Mouse (Mus musculus) mouse embryonic stem cell (cell line): ENCODE results near the gene Wdr13.

ENCODE experiments used
- in situ Hi-C, 2 experiments: fragments of 300-500 bp; cut with MboI; formaldehyde crosslinking; loops; 1 replicate in 1 of 2; 3 replicates in 1 of 2; pipeline ENCODE4 v1.14.3; 2019 to 2020; ENCODE audit warnings: low sequenced_read_pairs in 2 of 2, low pct_unique_long_range_greater_than_20kb in 1 of 2, mixed read lengths in 1 of 2; ENCODE audit not compliant: unreplicated experiment in 1 of 2

The Wdr13 gene

DNA sequence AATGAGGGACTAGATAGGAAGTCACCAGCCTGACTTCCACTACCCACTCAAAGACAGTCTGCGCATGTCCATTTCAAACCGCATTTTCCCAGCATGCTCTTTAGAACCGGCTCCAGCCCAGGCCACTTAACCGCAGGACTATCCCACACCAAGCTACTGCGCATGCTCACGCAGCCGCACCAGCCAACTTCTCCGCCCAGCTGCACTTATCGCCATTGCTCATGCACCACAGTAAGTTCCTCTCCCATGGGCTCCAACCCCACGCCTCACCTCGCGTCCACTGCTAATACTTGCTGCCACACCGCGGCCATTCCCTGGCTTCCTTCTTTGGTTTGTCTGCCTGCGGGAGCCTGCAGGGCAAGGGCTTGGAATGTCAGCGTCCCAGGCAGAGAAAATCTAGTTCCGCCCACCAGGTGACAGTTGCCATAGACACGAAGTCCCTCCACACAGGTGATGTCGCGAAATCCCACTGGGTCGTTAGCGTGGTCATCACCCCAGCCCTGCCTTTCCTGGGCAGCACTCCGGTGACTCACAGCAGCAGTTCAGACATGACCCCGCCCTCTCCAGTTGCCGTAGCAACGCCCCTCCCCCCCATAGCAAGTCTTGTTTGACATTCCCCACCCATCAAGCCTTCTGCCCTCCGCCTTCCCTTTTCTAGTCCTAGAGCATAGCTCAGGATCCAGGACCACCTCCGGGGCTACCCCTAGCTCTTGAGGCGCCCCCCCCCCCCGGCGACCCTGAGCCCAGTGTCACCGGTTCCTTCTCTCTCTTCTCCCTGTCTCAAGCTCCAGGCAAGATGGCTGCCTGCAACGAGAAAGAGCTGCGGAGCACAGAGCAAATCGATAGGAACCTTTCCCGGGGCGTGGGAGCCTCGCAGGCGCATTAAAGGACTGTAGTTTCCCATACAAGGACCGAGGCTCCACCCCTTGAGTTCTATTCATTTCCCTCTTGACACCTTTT lies at the start of gene Wdr13:
Gene Wdr13 (minus strand): TSS at position 876 of the 960 bp plus-strand sequence.
- in situ Hi-C loops, result no loop called here

DNA sequence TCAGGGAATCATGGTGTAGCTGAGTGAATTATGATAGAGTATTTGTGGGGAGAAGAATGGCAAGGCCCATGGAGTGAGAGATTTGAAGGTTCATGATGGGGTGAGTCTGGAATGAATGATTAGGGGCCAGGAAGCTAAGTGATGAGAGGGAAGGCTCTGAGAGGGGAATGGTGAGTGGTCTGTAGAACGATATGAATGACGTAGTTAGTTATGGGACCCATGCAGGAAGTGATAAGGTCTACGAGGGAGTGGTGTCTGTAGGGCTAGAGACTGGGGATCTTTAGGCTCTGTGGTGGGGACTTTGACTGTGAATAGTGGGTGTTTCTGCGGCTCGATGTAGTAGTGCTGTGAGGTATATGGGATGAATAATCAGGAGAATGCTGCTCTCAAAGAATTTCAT lies 47.0 kb upstream of the Wdr13 start:
- in situ Hi-C loops, result no loop called here

DNA sequence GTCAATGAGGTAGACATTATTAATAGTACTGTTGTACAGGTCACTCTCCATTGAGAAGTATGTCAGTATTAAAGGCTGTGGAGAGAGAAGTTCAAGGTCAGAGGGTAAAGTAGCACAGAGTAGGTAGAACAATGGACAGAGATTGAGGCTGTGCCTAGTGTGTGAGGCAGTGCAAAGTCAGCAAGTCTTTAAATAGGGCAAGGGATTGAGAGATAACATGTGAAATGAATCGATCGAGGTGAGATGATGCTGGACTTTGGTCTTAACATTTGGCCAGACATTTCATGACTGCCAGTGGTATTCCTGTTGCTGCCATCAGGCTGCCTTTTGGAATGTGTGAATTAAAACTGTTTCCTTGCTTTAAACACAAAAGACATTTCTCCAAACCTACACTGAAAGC lies 46.2 kb upstream of the Wdr13 start:
- in situ Hi-C loops, result no loop called here

DNA sequence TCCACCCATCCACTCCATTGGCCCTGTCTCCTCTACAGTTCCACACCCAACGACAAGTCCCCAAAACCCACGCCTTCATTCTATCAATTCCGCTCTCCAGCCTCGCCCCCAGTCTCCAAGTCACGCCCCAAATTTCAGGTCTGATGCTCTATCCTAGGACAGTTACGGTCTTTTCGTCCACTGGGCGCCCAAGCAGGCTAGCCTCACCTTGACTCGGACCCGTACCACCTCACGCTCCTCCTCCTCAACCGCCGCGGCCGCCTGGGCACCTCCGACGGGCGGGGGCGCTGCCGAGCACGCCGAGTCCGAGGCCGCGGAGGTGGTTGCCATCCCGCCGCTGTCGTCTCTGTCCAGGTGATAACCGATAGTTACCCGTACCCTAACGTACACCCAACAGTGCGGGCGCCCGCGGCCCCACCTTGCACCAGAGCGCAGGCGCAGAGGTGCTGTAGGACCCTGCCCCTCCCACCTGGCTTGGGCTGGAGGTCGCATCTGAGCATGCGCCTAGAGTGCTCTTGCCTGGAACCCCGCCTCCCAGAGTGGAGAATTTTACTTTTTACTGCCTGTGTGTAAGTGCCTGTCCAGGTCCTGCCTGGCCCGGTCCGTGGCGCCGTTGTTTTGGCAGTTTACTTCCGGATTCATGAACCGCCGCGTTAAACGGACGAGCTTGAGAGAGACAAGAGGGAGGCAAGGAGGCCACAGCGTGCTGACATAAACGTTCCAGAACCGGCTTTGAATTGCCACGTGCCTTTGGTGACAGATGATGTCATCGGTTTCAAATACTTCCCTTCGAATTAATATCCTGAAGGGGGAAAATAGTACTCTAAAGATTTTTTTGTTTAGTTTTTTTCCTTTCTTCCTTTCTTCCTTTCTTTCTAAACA lies 43.1 kb upstream of the Wdr13 start, which contains the start of gene Tbc1d25:
Gene Tbc1d25 (minus strand): TSS at position 678 of the 882 bp plus-strand sequence.
- in situ Hi-C loops, result no loop called here

DNA sequence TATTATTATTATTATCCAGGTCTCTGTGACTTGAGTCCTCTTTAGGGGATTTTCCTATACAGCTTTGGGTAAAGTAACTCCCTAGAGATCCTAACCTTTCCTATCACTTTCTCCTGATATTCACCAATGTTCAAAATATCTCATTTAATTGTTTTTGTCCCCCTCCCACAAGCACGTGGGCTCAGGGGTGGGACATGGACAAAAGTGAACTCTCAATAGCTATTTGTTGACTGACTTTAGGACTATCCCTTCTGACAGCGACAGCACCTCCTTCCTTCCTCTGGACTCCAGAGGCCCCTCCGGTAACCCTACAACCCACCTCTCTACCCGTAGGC lies 42.4 kb upstream of the Wdr13 start:
- in situ Hi-C loops, result no loop called here

DNA sequence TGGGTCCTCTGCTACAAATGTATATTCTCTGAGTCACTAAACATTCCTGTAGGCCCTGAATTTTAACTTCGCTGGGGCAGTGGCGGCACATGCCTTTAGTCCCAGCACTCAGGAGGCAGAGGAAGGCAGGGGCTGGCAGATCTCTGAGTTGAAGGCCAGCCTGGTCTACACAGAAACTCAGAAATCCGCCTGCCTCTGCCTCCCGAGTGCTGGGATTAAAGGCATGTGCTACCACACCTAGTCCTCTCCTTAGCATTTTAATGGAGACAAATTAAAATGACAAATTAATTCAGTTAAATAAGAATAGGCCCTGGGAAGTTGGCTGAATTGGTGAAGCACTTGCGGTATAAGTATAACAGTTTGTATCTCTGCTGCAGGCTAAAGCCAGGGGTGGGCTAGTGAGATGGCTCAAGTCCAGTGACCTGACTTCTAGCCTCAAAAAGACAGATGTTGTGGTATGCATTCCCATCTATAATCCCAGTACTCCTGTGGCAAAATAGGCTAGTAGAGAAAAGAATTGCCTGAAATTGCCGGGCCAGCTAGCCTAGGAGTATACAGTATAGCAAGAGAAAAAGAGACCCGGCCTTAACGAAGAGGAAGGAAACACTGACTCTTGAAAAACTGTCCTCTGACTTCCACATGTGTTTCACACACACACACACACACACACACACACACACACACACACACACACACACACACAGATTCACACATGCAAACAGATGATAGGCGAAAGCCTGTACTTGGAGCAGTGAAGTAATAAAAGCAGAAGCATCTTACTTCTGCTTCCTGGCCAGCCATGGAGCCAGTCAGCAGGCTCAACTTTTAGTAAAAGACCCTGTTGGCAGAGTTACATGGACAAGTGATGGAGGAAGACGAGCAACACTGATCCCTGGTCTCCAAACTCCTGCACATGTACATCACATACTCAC lies 35.3 kb upstream of the Wdr13 start:
- in situ Hi-C loops, result no loop called here

DNA sequence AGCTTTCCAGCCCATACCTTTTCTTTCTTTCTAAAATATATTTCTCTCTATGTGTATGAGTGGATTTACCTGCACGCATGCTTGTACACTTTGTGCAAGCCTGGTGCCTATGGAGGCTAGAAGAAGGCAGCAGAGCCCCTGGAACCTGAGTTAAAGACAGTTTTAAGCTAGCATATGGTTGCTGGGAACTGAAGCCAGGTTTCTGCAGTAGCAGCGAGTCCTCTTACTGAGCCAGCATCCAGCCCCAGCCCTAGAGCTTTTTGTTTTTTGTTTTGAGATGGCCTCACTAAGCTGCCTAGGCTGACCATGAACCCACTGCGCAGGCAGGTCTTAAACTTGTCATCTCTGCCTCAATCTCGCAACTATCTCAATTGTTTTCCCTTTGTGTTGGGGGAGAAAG lies 31.8 kb upstream of the Wdr13 start:
- in situ Hi-C loops, result no loop called here

DNA sequence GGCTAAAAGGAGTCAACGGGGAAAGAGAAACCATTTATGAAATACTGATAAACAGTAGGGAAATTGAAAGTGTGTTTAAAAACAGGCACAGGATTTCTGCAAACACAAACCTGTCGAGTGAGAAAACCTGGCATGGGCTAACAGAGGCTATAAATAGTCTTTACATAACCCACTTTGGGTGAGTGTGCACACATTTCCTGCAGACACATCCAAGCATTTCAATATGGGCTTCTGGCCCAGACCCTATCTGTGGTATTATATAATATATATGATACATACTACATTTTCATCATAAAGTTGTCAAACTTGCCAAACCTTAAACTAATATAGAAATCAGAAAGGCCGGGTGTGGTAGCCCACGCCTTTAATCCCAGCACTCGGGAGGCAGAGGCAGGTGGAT lies 30.4 kb upstream of the Wdr13 start:
- in situ Hi-C loops, result no loop called here

DNA sequence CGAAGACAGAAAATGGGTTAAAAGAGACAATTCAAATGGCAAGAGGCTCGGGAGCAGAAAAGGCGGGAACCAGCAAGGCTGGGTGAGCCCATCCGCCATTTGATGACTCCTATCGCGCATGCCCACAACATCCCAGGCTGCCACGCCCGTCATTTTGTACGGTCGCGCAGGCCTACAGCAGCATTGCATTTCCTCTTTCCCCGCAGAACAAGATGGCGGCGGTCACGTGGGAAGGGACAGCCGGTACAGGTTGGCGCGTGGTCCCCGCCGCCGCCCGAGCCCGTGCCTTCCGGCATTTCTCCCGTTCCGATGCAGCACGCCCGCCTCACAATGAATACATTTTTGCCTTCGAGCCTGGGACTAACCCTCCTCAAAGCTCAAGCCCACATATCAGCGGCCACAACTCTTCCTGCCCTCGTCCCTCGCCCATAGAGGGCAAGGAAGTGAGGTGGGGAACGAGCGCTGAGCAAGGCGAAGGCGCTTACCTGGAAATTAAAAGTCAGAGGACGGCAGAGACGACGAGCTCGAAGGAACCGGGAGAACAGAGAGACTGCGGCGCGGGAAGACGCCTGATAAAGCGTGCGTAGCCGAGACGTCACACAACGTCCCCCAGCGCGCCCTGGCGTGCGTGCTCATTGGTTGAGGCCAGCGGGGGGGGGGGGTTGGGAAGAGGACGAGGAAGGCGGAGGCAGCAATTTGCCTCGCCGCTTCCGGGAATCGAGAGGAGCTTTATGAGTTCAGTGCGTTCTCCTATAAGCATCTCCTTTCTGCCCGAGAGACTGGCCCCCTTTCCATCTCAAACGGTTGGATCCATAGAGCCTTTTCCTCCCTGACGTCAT lies 12.7 kb upstream of the Wdr13 start, which contains the start of gene Rbm3:
Gene Rbm3 (minus strand): TSS at position 728 of the 839 bp plus-strand sequence.
- in situ Hi-C loops, result no loop called here

DNA sequence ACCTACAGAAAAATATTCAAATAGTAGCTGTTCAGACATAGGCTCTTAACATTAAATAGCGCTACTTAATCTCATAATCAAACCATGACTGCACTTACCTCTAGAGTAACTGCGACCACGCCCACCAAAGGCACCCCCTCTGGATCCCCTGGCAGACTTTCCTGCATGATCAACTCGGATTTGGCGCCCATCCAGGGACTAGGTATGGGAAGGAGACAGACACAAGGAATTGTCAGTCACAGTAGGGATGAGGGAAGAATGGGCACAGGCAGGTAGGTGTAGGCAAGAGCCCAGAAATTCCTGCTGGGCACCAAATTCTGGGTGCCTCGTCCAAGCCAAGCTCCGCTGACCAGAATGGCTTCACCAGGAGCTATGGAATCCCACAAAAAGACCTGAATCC lies 11.1 kb upstream of the Wdr13 start:
- in situ Hi-C loops, result no loop called here

DNA sequence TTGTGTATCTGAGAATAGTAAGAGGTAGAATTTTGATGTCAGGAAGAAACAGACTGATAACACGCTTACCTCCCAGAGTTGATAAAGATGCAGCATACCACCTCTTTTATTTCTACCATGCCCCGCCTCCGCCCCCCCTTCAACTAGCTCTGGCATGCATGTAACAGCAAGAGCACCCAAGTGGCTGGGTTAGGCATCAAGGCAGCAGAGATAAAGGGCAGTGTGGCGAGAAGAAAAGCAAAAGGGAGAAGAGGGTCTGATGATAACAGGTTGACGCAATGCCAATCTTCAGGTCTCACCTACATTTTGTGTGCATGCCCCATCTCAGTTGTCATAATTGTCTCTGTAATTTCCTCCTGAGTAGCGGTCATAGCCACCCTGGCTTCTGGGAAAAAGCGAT lies 10.3 kb upstream of the Wdr13 start:
- in situ Hi-C loops, result no loop called here

DNA sequence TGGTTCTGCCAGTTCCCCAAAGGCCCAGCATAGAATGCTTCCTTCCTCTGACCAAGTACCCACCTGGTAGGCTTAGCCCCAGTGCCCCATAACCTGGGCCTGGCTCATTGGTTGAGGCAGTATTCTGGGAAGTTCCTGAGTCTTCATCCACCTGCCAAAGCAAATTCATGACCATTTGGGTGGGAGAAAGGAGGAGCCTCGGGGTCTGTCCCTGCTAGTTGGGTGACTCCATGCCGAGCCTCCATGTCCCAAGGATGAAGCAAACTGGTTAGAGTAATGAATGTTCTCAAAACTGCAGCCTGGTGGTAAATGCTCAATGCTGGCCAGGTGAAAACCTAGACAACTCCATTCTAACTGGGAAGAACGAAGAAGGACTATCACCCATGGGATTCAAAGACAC lies 8.4 kb upstream of the Wdr13 start:
- in situ Hi-C loops, result no loop called here

DNA sequence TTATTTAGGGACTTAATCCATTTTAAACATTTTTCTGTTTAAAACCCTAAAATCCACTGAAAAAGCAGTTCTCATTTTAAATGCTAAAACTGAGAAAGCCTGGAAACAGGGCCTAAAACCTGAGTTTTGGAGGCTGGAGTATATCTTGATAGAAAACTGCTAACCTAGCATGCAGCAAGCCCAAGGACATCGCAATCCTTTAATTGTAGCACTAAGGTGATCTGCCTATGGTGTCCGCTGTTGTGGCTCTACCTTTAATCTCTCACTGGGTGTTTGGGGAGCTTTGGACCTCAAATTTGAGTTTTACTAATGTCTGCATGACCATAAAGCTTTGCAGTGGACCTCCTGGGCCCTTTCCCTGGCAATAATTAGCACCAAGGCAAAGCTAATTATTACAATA lies 7.8 kb upstream of the Wdr13 start:
- in situ Hi-C loops, result no loop called here

DNA sequence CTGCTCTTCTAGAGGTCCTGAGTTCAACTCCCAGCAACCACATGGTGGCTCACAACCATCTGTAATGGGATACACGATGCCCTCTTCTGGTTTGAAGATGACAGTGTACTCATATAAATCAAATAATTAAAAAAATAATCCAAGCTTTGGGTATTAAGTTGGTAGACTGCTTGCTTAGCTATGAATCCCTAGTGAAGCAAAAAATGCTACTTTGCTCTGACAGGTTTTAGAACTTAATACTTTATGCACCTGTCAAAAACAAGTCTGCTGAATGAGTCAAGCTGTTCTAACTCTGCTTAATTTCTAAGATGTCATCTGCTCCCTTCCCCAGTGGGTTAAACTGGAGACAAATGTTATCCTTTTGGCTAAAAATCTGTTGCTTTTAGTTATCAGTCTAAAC lies 6.8 kb upstream of the Wdr13 start:
- in situ Hi-C loops, result no loop called here

DNA sequence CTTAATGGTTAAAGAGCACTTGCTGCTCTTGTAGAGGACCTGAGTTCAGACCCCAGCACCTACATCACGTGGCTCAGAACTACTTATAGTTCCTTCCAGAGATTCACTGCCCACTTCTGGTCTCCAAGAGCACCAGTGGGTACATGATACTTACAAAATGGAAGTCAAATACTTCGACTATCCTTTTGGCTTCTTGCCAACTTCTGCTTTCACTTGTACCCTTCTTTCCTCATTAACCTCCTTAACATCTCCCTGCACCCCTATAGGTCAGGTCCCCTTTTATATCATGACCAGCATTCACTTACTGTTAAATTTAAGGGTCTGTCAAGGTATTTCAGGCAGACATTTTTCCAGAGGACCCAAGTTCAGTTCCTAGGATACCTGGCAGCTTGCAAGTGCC lies 3.2 kb upstream of the Wdr13 start:
- in situ Hi-C loops, result no loop called here

DNA sequence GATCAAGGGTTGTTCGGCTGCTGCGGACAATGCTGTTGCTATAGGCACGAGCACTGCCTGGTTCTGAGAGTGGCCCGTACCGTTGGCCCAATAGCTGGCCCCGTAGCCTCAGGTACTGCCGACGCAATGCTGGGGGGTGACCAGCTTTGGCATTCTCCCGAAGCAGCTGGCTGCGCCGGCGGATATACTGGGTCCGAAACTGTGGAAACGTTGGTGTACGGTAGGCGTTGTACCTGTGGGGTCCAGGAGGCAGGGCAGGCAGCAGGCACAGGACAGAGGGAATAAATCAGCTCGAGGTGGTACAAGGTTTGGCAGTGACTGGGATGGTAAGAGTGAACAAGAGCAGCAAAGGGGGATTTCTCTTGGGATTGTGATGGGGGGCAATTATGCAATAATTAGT lies 1.3 kb downstream of the Wdr13 start:
- in situ Hi-C loops, result no loop called here

DNA sequence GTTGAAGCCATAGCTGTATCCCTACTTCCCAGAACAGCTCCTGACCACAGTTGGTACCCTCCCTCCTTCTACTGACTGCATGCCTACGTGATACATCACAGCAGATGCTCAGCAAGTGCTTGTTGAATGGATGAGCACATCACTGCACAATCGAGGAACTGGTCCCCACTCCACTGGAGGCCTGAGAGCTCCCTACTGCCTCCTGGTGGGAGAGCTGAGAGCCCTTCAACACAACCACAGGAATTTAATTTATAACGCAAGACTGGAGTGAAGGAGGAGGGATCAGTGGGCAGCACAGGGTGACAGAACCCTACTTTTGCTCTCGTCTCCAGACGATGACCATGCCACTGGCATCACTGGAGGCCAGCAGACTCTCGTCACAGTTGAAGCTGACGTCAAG lies 7.5 kb downstream of the Wdr13 start:
- in situ Hi-C loops, result no loop called here
